Mouse (Mus musculus) megakaryocyte, adult 5-6 weeks (primary cell): ENCODE measurements at regions not wholly inside any gene's neighbourhood (a gene's known extent, or its start where the extent isn't known, plus 50 kb on each side); places are given as distances from the start of the nearest gene placed in this dataset.

Experiments
- ATAC-seq: 2 replicates; pipeline ENCODE4 v1.8.0; 2016; ENCODE audit warnings: mild to moderate bottlenecking, inconsistent platforms; ENCODE audit not compliant: poor library complexity, severe bottlenecking

DNA sequence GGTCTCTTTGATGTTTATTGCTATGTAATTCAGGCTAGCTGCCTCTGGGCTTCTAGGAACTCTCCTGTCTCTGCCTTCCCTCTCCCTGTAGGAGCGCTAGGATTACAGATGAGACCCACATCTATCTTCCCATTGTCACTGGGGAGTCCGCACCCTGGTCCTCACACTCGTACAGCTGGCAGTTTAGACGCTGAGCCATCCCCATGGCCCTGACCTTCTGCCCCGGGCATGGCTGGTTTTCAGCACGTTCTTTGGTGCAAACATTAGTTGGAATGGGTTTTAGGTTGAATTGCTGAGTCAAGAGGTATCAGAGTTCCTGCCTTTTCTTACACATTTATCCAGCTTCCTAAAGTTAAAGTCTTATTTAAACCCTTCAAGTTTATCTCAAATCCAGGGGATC, 79.7 kb upstream of the Mgmt start:
- ATAC-seq = no peak

DNA sequence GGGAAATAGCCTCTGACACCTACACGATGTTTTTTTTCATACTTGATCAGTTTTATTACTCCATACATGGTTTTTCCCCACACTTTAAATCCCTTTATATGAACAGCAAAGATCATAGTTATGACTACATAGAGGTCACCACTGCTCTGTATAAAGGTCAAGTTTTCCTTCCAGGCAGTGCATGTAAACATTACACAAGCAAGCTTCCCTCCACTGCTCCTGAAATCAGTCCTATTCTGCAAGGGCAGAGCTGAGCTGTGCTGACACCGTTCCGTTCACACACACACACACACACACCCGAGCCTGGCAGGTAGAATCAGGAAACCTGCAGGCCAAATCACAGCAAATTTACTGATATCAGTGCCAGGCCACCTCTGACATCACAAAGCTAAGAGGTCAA, 74.1 kb upstream of the Mgmt start:
- no peak for ATAC-seq

DNA sequence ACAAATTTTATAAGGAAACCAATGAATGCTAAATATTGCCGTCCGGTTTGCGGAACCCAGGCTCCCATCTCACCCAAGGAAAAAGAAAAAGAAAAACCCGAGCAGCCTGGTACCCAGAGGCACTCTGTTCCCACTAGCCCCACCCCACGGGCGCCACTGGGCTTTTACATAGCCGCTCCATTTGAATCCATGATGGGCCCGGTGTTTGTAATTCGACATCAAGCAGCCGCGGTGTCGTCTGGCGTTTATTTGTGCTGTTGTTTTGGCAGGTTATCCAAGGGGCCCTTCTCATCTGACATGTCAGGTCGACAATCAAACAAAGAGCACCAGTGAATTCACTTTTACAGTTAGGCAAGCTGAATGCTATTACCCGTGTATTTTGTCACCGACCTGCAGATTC, 68.8 kb upstream of the Mgmt start:
- ATAC-seq = no peak

DNA sequence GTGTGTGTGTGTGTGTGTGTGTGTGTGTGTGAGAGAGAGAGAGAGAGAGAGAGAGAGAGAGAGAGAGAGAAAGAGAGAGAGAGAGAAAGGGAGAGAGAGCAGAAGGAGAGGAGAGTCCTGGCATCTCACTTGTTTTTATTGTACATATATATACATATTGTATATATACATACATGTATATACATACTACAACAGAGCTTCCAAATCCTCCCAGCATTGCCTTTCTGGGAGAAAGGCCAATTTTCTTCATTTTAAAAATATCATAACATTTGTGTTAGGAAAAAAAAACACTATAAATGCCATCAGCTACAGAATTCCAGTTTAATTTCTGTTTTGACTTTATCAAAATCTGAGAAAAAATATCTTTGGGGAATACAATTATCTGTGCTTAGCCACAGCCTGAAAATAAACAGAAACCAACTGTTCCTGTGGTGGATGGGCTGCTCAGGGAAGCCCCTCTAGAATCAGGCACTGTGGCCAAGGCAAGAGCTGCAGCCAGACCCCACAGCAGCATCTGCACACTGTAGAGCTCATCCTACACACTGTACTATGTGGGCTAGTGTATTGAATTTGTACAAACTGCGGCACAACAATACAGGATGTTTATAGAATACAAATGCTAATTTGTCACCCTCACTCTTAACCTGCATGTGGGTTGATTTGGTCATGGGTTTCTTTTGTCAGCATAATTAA, 64.6 kb upstream of the Mgmt start:
- no peak for ATAC-seq

DNA sequence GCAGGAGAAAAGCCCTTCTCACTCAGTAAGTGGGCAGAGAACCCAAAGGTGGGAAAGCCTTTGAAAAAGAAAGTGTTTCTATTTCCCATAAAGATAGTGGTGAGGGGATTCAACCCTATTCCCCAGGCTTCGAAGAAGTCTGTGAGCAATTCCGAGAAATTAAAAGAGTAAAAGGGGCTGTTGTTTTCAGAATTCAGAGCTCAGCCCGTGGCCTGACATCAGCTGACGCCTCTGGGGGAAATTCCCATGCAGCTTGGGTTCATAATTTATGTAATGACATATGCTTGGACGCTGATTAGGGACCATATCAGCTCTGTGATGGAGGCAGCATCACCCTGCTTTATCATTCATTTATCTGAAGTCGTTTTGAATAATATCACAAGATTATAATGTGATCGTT, 62.0 kb upstream of the Mgmt start:
- no peak for ATAC-seq

DNA sequence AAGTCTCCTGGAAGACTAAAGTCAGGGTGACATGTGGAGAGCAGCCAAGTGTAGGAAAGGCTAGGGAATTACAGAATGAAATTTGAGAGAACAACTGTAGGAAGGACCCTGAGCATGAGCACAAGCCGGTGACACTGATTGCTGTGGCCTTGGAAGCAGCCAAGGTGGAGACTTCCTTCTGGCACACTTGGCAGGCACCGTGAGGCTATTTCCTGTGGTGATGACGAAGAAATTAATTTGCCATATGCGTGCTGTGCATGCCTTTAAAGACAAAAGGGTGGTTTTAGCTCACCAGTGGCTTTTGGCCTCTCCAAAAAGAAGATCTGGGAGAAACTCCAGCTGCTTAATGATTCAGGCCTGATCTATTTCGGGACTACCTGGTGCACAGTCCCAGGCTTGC, 55.4 kb upstream of the Mgmt start:
- ATAC-seq = no peak

DNA sequence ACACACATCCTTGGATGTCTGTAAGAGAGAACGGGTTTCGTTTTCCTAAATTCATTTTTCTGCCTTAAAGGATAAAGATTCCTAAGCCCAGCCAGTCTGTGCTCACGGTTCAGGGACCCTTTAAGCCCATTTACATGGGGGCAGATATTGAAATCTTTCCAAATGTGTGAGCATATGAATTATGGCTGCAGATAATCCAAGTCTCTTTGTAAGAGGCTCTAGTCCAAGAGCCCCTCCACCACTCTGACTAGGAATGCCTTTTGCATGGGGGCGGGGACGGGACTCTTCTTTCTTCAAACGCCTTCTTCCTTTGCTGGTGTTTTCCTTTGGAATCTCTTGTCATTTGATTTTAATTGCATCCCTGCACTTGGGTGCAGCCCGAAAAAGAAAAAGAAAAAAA, 54.2 kb upstream of the Mgmt start:
- no peak for ATAC-seq

DNA sequence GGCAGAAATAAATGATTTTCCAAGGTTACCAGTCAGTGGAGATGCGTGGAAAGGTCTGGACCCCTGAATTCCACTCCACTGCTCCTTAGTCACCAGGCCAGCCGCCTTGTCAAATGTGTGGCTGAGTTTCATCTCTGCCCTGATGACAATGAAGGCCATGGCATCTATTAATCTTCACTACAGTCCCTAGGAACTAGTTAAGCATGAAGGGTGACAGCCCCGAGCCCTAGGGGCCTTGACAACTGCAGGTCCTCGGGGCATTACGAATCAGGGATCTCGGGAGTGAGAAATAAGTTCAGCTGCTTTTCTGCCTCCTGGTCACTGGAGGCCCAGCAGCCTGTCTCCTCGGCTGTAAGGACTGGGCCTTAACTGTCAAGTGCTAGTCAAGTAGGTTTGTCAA, 51.7 kb upstream of the Mgmt start:
- no peak for ATAC-seq

DNA sequence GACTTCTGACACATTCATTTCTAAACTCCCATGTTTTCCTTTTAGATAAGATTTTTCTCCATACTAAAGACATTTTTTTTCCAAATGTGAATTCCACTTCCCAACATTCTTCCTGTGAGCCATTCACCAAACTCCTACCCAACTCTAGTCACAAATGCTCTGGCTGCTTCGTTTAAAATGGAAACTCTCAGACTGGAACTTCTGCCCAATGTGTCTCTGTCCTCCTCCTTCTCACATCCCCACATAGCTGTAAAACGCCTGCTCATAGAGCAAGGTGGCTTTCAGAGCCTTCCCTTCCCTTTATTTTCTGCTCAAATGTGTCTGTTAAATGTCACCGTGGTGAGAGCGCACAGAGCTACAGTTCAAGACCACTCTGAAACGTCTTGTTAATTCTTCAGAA, 50.1 kb upstream of the Mgmt start:
- ATAC-seq = no peak
